Mouse (Mus musculus): Measurements from ENCODE around the gene Gm5447.
A peak's percentile ranks its signal among the peaks of the same experiment; 100 is the strongest.

Gene Gm5447

DNA sequence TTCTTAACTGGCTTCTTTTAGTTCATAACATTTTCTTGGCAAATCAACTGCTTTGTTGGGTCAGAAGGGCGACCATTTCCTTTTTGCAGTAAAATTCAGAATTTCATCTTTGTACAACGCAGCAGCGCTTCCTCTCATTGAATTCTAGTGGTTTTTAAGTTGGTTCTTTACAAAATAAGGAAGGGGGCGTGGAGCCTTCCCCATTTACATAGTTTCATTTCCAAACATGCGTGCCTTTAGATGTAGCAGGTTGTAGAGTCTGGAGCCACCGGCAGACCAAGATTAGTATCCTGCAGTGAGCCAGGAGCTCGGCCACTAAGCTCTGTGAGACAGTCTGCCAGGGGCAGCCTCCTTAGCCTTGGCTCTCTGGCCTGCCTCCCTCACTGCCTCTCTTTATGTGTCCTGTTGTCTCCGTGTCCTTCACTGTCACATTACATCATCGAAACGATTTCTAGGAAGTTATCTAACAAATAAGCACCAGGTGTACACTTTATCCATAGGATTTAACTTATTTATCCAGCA lies 13.0 kb downstream of the Gm5447 start:
- DNase-seq, result no peak

GRCm38 (mm10) chr13:30987686-30988085 lies 13.7 kb downstream of the Gm5447 start:
- no peak for DNase-seq

DNA sequence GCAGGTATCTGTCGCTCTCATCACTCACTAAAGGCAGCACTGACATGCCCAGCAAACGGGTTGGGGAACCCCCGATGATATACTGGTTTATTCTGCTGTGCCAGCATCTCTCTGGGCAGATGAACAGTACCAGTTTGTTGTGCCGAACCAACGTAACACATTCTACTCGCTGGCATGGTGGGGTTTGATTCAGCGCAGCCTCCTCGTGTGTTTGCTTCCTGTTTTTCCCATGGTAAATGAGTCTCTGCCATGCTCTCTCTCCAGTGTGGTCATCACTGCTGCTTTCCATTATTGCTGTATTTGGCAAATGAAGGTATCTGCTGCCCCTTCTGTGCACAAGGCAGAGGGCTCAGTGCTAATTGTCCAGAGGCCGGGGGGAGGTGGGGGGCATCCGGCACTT lies 15.7 kb downstream of the Gm5447 start:
- DNase-seq, result no peak

- DNase-seq, result no peak
Measured at GRCm38 (mm10) chr13:30990233-30990632, 16.2 kb downstream of the Gm5447 start.

DNA sequence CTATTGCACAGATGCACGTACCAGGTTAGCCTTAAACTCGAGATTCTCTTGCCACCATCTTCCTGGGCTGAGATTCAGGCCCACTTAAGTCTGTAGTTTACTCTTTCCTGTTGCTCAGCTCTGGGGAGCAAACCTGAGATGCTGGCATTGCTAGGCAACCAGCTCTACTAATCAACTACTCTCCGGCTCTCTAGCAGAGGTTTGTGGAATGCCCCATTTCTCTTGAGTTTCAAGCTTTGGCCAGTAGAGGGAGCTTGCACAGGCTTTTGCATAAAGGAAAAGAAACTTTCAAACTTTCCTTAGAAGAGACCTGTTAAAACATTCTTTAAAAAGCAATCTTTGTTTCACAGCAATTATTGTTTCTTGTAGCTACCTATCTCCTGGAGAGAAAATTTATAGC lies 19.8 kb downstream of the Gm5447 start:
- peak in 1 of 2 experiments; percentile 37 for DNase-seq

DNA sequence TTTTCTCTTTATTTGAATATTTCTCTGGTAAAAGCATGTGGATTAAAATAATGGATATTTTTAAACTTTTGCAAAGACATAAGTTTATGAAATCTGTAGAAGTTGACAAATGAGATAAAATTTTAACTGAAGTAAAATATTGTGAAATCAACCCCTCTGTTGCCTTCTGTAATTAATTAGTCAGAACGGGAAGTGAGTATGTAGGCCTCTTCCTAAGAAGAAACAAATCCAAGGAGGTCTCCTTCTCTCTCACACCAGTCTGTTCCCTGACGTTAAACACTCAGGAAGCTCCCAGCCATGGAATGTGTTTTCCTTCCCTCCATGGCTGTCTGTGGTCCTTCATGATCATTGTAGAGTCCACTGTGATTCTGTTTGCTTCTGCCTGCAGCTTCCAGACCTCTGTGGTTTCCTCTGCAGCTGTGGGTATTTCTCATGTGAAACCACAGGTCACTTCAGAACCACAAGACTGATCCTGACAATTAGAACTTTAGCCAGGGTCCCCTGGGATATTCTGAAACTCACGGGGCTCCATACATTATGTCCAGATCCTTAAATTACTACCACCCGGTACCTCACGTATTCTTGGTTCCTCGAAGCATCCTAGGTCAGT lies 20.4 kb downstream of the Gm5447 start:
- DNase-seq, result no peak

- no peak for DNase-seq
Measured at GRCm38 (mm10) chr13:30997526-30998253, 23.7 kb downstream of the Gm5447 start.

DNA sequence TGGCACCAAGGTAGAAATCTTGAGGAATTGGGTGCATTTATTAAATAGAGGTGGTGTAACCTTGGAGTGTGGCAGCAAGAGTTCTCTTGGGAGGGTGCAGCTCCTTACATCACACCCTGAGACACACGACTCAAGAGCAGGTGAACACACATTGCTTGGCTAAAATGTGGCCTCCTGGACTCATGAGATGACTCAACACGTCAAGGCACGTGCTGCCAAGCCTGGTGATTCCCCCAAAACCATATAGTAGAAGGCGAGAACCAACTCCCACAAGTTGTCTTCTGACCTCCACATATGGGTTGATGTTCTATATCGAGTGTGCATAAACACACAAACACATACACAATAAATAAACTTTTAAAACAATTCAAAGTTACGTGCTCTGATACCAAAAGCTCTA lies 25.8 kb downstream of the Gm5447 start:
- DNase-seq, result no peak

GRCm38 (mm10) chr13:31004458-31004857 lies 30.5 kb downstream of the Gm5447 start:
- DNase-seq, result no peak

DNA sequence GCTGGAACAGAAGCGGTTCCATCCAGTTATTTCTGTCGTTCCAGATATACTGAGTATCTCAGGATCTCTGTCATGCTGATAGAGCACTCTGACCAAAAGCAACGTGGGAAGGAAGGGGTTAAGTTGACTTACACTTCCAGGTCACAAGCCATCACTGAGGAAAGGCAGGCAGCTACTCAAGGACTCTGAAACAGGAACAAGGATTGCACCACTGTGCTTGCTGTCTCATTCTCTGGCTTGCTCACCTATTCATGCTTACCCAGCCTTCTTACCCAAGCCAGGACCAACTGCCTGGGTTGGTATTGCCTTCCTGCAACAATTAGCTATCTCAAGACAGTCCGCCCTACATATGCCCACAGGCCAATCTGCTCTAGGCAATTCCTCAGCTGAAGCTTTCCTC lies 31.0 kb downstream of the Gm5447 start:
- no peak for DNase-seq

DNA sequence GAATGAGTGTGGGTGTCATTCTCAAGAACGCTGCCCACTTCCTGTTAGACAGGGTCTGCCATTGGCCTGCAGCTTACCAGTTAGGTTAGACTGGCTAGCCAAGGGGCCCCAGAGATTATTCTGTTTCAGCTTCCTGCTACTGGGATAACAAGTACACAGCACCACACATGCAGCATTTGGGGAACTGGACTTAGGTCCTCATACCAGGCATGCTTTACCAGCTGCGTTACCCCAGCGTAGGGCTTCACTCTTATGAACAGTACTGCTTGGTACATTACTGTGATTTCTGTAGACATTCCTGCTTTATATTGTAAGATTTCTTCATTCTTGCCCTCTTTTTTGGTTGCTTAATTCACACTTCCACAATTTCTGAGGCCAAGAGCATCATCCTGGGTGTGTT lies 43.5 kb downstream of the Gm5447 start:
- no peak for DNase-seq

DNA sequence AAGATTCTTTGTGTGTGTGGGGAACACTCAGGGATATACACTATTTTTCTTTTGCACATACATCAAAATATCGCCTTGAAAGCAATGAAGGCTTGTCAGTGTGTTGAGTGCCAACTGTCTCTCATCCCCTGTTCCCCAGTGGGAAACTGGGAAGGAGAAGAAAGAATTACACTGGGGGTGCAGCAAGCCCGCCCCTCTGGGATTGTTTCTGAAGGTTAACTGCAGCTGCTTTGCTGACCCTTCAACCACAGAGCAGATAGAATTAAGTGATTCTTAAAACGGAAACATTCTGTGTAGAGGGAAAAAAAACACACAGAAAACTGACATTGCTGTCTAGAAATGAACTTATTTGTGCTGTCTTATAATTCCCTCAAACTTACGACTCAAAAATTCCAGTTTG lies 47.5 kb downstream of the Gm5447 start:
- DNase-seq, result no peak

DNA sequence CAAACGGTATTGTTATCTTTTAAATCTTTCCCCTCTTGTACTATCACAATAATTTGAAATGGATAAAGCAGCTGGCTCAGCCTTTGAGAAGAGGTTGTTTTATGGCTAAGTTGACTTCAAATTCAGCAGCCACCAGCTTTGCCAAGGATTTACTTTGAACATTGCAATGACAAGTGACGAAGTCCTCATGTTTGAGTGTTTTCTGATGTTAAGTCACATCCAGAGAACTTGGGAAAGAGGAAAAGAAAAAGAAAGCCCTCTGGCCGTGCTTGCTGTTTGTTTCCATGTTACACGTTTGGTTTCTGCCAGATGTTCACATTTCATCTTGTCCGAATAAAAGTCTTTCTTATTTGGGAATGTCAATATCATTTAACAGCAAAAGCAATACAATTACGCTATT lies 47.9 kb downstream of the Gm5447 start:
- no peak for DNase-seq

- DNase-seq, result no peak
Measured at GRCm38 (mm10) chr13:31023664-31024063, 49.7 kb downstream of the Gm5447 start.

Data from spleen, adult 18-20 months (tissue).